Mouse (Mus musculus): ENCODE data around the gene Slc9a4. TPM values are rescaled to one million over a fixed set of nuclear protein-coding genes. Genes with fewer than 3 reads are reported as not detected.
"Not testable (repeated sequence)": the region's sequence is repeated elsewhere in the genome, so short reads cannot be mapped to it uniquely, and the experiment has no call there.

Slc9a4 gene
- polyA plus RNA-seq, 1 experiment, result not detected

GRCm38 (mm10) chr1:40665401-40666370, 85.8 kb downstream of the Slc9a4 start:
- H3K9me3 ChIP-seq, result peaks cover 7% of the 10 kb centered on the region; the same call in 1 of the 2 replicates
- peaks cover 15% of the 10 kb centered on the region for H3K27me3 ChIP-seq (replicated peaks)
- H3K4me3 ChIP-seq (replicated peaks), result no peak overlapping the region
- H3K36me3 ChIP-seq (replicated peaks; ENCODE audit: low read length), result no peaks in the 10 kb centered on the region
- TF ChIP-seq FLI1 (IDR thresholded peaks at IDR 0.05; ENCODE audit: low read length) (no peak), GATA1 (IDR thresholded peaks at IDR 0.05; ENCODE audit: borderline replicate concordance, low read length) (no peak)
- H3K4me1 ChIP-seq, result no peaks in the 10 kb centered on the region

- H3K4me1 ChIP-seq; H3K4me3 ChIP-seq (replicated peaks); H3K36me3 ChIP-seq (replicated peaks; ENCODE audit: low read length): not testable (repeated sequence)
- H3K27me3 ChIP-seq (replicated peaks), result peaks cover 15% of the 10 kb centered on the region
- peaks cover 11% of the 10 kb centered on the region for H3K9me3 ChIP-seq
Observed at GRCm38 (mm10) chr1:40667442-40667841, 87.6 kb downstream of the Slc9a4 start.

- Histone ChIP-seq H3K36me3 (replicated peaks; ENCODE audit: low read length) (no peaks in the 10 kb centered on the region), H3K9me3 (peaks cover 11% of the 10 kb centered on the region), H3K4me1 (no peaks in the 10 kb centered on the region), H3K27me3 (replicated peaks) (peaks cover 7% of the 10 kb centered on the region), H3K4me3 (replicated peaks) (no peak overlapping the region)
- no peak for TF ChIP-seq FLI1 (IDR thresholded peaks at IDR 0.05; ENCODE audit: low read length)
- no peak for TF ChIP-seq GATA1 (IDR thresholded peaks at IDR 0.05; ENCODE audit: borderline replicate concordance, low read length)
Observed at GRCm38 (mm10) chr1:40670025-40670424, 90.1 kb downstream of the Slc9a4 start.

- TF ChIP-seq GATA1 (IDR thresholded peaks at IDR 0.05; ENCODE audit: borderline replicate concordance, low read length) (no peak), FLI1 (IDR thresholded peaks at IDR 0.05; ENCODE audit: low read length) (no peak)
- H3K36me3 ChIP-seq (replicated peaks; ENCODE audit: low read length), result no peaks in the 10 kb centered on the region
- H3K9me3 ChIP-seq, result peaks cover 11% of the 10 kb centered on the region
- peaks cover 9% of the 10 kb centered on the region for H3K27me3 ChIP-seq (replicated peaks)
- no peak overlapping the region for H3K4me3 ChIP-seq (replicated peaks)
- H3K4me1 ChIP-seq, result no peaks in the 10 kb centered on the region
Observed at GRCm38 (mm10) chr1:40671490-40671889, 91.6 kb downstream of the Slc9a4 start.

GRCm38 (mm10) chr1:40677306-40677705, 97.4 kb downstream of the Slc9a4 start:
- peaks cover 55% of the 10 kb centered on the region for H3K27me3 ChIP-seq (replicated peaks)
- no peaks in the 10 kb centered on the region for H3K36me3 ChIP-seq (replicated peaks; ENCODE audit: low read length)
- no peak for TF ChIP-seq FLI1 (IDR thresholded peaks at IDR 0.05; ENCODE audit: low read length)
- TF ChIP-seq GATA1 (IDR thresholded peaks at IDR 0.05; ENCODE audit: borderline replicate concordance, low read length), result no peak
- H3K4me3 ChIP-seq (replicated peaks), result no peak overlapping the region
- H3K9me3 ChIP-seq, result 0 out of 2 replicates have a peak, but pooled peaks cover 4% of the 10 kb centered on the region
- H3K4me1 ChIP-seq, result peaks cover 23% of the 10 kb centered on the region

Other genes with a start within 250 kb of the Slc9a4 start
- gene Il1rl1, start 150.5 kb upstream of the Slc9a4 start, polyA plus RNA-seq (2012; ENCODE audit: insufficient read depth, low replicate concordance), result 0.48 TPM in 1 of 2 replicates, not detected in the other
- not detected in 2 replicates for gene Il18r1, start 114.5 kb upstream of the Slc9a4 start, polyA plus RNA-seq (2012; ENCODE audit: insufficient read depth, low replicate concordance)
- gene Il18rap, start 64.7 kb upstream of the Slc9a4 start, polyA plus RNA-seq (2012; ENCODE audit: insufficient read depth, low replicate concordance), result 0.22 TPM in 1 of 2 replicates, not detected in the other
- gene Slc9a2, start 100.5 kb downstream of the Slc9a4 start, polyA plus RNA-seq (2012; ENCODE audit: insufficient read depth, low replicate concordance), result not detected in 2 replicates
- gene Mfsd9, start 210.6 kb downstream of the Slc9a4 start, polyA plus RNA-seq (2012; ENCODE audit: insufficient read depth, low replicate concordance), result 0.46 TPM in 1 of 2 replicates, not detected in the other
- not detected in 2 replicates for gene Tmem182, start 225.5 kb downstream of the Slc9a4 start, polyA plus RNA-seq (2012; ENCODE audit: insufficient read depth, low replicate concordance)

Measured in megakaryocyte, embryonic 14.5 days (primary cell).